Mouse (Mus musculus) T-helper 2 cell (primary cell): ENCODE data around the gene Cks1b.

ENCODE experiments used
- in situ Hi-C: fragments of 300-600 bp; cut with MboI, MseI; formaldehyde crosslinking; loops from one replicate; pipeline ENCODE4 v1.15.1; 2025; ENCODE audit warnings: high pct_unique_total_duplicates

Cks1b gene

GRCm38 (mm10) chr3:89395806-89396653, 22.2 kb downstream of the Cks1b start:
- in situ Hi-C loops: no loop called here

GRCm38 (mm10) chr3:89395419-89395805, 22.8 kb downstream of the Cks1b start:
- in situ Hi-C loops: no loop called here

- in situ Hi-C loops: no loop called here
Observed at GRCm38 (mm10) chr3:89394894-89395256, 23.3 kb downstream of the Cks1b start.

- in situ Hi-C loops: no loop called here
Observed at GRCm38 (mm10) chr3:89394006-89394893, 23.9 kb downstream of the Cks1b start, which contains the start of gene Zbtb7b. TSS of gene Zbtb7b (minus strand) at chr3:89394776.

- in situ Hi-C loops: no loop called here
Observed at GRCm38 (mm10) chr3:89393605-89394004, 24.6 kb downstream of the Cks1b start.

GRCm38 (mm10) chr3:89392871-89393311, 25.3 kb downstream of the Cks1b start:
- in situ Hi-C loops: no loop called here

GRCm38 (mm10) chr3:89391663-89392511, 26.3 kb downstream of the Cks1b start:
- in situ Hi-C loops: no loop called here

GRCm38 (mm10) chr3:89390699-89391662, 27.2 kb downstream of the Cks1b start:
- in situ Hi-C loops: no loop called here

- in situ Hi-C loops: no loop called here
Observed at GRCm38 (mm10) chr3:89390111-89390515, 28.1 kb downstream of the Cks1b start.

- in situ Hi-C loops: no loop called here
Observed at GRCm38 (mm10) chr3:89388901-89389740, 29.1 kb downstream of the Cks1b start.

- in situ Hi-C loops: no loop called here
Observed at GRCm38 (mm10) chr3:89388134-89388881, 29.9 kb downstream of the Cks1b start.

- in situ Hi-C loops: no loop called here
Observed at GRCm38 (mm10) chr3:89387632-89388031, 30.6 kb downstream of the Cks1b start.

GRCm38 (mm10) chr3:89386438-89387420, 31.5 kb downstream of the Cks1b start:
- in situ Hi-C loops: no loop called here

- in situ Hi-C loops: no loop called here
Observed at GRCm38 (mm10) chr3:89385451-89385850, 32.7 kb downstream of the Cks1b start.

GRCm38 (mm10) chr3:89384331-89385076, 33.7 kb downstream of the Cks1b start:
- in situ Hi-C loops: no loop called here

GRCm38 (mm10) chr3:89383651-89384255, 34.4 kb downstream of the Cks1b start:
- in situ Hi-C loops: no loop called here
